Mouse (Mus musculus) frontal cortex, postnatal 25 days (tissue): ENCODE data around the gene Cd47.

ENCODE experiments used
- DNase-seq, 2 experiments: peaks; one replicate each; pipeline ENCODE4 v3.0.0; 2022; ENCODE audit warnings: low spot score in 2 of 2

Cd47 gene

GRCm38 (mm10) chr16:49868278-49868677 lies 67.9 kb downstream of the Cd47 start:
- no peak for DNase-seq

- no peak for DNase-seq
Measured at GRCm38 (mm10) chr16:49873918-49874317, 73.6 kb downstream of the Cd47 start.

DNA sequence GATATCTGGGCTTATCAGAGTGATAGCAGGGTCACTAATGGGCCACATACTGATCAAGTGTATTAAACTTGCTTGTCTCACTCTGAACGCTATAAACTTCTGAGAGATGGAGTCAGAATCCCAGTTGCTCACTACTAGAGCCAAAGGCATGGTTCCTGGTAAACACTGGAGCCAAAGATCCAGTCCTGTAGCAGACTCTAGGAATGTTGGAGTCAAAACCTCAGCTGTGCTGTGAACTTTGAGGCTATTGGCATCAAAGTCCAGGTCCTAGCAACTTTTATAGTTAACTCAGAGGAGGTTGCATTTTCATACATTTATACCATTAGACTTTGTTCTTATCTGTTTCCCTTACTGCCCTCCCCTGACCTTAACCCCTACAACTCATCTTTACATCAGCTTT lies 74.2 kb downstream of the Cd47 start:
- DNase-seq, result no peak

DNA sequence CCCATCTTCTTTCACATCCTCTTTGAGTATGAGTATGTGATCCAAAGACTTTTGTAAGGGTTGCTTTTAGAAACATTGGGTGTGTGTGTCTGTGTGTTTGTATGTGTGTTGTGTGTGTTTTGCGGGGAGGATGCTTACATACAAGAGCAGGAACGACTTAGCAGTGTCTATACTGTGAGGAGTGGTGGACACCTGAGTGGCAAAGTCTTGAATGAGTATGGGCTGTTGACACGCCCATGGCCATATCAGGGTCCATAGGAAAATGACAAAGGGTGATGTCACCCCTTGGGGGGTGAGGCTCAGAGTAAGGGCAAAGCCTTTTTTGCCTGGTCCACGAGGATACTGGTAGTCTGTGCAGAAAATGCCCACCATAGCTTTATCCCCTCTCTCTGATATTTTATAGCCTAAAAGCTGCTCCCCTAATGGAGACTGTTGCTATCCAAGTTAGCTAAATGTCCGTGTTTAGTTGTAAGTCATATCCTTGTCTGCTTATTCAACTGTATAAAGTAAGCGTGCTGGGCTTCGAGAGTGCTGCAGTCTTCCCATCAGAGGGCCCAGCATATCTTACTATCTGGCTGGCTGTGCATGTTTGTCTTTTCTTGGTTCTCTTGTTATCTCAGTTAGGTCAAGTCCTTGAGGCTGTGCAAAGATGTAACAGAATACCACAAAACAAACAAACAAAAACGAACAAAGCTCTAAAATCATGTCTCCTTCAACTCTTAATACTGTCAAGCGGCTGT lies 76.1 kb downstream of the Cd47 start:
- no peak for DNase-seq

GRCm38 (mm10) chr16:49877243-49877642 lies 76.9 kb downstream of the Cd47 start:
- DNase-seq, result no peak

- no peak for DNase-seq
Measured at GRCm38 (mm10) chr16:49878051-49878450, 77.7 kb downstream of the Cd47 start.

DNA sequence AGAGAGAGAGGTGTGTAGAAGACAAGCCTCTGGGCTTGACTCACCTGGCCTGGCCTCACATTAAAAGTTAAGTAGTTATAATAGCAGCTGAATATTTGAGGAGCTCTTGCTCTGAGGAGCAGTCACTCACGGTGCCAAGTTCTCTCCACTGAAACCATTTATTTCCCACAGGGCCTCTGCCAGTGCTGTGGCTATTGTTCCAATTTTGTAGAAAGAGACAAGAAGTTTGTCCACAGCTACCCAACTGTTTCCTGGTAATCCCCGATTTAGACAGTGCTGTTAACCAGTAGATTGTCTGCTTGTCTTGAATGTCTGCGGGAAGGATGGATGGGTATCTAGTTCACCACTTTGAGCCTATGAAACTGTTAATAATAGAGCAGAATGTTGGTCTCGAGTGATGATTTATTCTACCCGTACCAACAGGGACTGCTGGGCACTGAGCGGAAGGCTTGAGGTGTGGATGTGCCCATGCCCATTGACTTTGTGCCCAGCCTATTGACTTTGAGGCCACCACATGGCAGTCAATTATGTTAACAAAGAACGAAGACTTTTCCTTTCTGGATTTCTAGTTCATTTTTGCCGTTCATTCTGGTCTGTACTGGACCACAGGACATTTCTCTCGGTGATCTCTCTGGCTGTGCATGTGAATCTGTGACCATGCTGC lies 86.2 kb downstream of the Cd47 start:
- DNase-seq, result no peak

GRCm38 (mm10) chr16:49887290-49887689 lies 87.0 kb downstream of the Cd47 start:
- DNase-seq, result no peak

- no peak for DNase-seq
Measured at GRCm38 (mm10) chr16:49887811-49888564, 87.7 kb downstream of the Cd47 start.

DNA sequence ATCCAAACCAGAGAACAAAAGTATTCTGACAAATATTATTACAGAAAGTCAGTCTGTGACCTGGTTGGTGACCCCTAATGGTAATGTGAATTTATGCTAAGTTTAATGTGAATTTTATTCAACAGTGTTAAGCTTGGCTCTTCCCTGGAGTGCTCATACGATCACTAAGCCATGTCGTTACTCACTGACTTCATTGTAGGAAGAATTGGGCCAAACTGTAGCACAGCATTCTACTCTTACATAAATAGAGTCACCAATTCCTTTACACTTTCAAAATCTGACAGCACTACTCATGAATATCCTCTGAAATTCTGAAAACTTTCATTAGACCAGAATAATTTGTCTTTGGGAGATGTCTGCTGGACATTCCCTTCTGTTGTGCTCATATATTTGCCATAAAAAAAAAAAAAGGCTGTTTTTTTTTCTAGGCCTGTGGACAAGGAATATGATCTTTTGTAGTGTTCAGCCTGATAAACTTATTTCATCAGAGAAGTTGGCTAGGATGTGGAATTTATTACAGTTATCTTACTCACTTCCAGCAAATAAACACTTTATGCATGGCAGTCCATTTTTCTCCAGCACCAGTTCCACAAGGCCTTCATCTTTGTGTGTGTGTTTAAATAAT lies 88.8 kb downstream of the Cd47 start:
- DNase-seq, result no peak

DNA sequence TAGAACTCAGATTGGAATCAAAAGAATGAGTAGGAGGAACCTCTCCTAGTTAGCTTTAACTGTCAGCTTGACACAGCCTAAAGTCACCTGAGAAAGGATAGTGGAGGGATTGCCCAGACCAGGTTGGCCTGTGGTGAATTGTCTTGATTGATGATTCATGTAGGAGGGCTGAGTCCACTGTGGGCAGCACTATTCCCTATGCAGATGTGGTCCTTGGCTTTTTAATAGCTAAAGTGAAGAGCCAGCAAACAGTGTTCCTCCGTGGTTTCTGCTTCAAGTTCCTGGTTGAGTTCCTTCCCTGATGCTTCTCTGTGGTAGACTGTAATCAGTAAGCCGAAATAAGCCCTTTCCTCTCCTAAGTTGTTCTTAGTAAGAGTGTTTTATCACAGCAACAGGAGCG lies 91.9 kb downstream of the Cd47 start:
- DNase-seq, result no peak

- no peak for DNase-seq
Measured at GRCm38 (mm10) chr16:49892945-49893344, 92.6 kb downstream of the Cd47 start.

GRCm38 (mm10) chr16:49894624-49895023 lies 94.3 kb downstream of the Cd47 start:
- DNase-seq, result no peak

DNA sequence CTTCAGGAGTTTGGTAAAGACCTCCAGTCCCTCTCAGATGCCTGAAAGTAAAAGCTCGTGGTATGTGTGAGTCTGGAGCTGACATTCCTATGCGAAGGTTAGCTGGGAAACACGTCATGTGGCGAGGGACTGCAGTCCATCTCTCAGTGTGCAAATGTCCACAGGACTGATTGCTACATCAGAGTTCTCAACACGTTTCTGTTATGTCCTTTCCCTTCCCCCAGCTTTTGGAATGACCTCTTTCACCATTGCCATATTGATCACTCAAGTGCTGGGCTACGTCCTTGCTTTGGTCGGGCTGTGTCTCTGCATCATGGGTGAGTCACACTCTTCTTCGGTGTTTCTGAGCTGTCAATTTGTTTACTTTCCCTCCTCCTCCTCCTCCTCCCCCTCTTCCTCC lies 95.8 kb downstream of the Cd47 start:
- DNase-seq, result no peak

GRCm38 (mm10) chr16:49901395-49901794 lies 101.1 kb downstream of the Cd47 start:
- DNase-seq, result no peak

GRCm38 (mm10) chr16:49902083-49902482 lies 101.8 kb downstream of the Cd47 start:
- no peak for DNase-seq

DNA sequence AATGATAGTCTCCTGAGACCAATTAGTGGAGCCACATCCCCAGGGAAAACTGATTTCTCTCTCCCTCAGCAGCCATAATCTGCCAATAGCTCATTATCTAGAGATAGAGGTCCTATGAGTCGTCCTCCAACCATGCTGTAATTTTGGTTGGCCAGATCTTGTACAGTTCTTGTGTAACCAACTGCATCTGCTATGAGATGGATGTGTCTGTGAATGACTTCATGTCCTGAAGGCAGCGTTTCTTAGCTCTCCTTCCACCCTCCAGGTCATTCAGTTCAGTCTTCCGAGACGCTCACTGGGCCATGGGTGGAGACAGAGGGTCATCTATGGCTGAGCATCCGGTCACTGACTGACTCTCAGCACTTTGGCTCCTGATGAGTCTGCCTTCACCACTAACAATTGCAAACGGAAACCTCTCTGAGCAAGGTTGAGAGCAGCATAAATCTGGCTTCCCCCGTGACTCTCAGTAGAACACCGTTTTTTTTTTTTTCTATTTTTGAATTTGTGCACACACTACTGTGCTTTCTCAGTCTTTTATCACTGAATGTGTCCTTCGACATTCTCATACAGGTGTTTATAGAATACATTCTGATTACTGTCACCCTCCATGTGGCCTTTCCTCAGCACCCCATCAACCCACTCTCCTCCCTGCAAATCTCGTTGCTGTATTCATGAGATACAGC lies 104.1 kb downstream of the Cd47 start:
- no peak for DNase-seq

- no peak for DNase-seq
Measured at GRCm38 (mm10) chr16:49905041-49905440, 104.7 kb downstream of the Cd47 start.

DNA sequence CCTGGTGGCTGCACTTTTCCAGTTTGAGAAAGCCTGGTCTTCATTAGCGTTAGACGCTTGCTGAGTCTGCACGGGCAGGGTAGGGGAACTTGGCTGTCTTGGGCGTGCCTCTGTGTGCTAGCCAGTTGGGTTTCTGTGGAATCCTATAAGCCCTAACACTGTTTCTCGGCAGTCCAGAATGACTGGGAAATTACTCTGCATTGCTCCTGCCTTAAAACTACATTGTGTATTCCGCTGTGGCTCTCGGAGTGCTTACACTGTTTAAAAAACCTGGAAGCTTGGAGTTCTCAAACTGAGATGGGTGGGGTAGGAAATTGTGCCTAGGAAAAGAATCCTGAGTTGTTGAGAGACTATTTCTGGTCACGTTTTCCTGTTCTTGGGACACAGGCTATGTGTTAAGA lies 105.3 kb downstream of the Cd47 start:
- no peak for DNase-seq

- no peak for DNase-seq
Measured at GRCm38 (mm10) chr16:49906066-49906465, 105.7 kb downstream of the Cd47 start.

- no peak for DNase-seq
Measured at GRCm38 (mm10) chr16:49906940-49907339, 106.6 kb downstream of the Cd47 start.

- no peak for DNase-seq
Measured at GRCm38 (mm10) chr16:49907356-49907755, 107.0 kb downstream of the Cd47 start.
